Mouse (Mus musculus): ENCODE measurements around the gene Ccdc6. TPM values are rescaled to one million over a fixed set of nuclear protein-coding genes. Genes with fewer than 3 reads are reported as not detected.
A peak's percentile ranks its signal among the peaks of the same experiment; 100 is the strongest.

Gene Ccdc6
- 10 to 100 TPM; 69.5 to 75.2 TPM for total RNA-seq (2021)
- long read RNA-seq, experiment 1, partial matches to known transcripts: 4 of 22 reads
- long read RNA-seq, experiment 1, other reads (novel, unspliced or antisense): 18 of 22 reads
- long read RNA-seq, experiment 2, full-length matches to known transcripts: 1 of 17 reads
- long read RNA-seq, experiment 2, partial matches to known transcripts: 14 of 17 reads
- long read RNA-seq, experiment 2, other reads (novel, unspliced or antisense): 2 of 17 reads

GRCm38 (mm10) chr10:70096366-70097188, at the start of gene Ccdc6:
Gene Ccdc6, plus strand, starts transcription at chr10:70097121.
- DNase-seq: peak; percentile 90
- intact Hi-C loops (cut with DNase I; ENCODE audit: low total_unique reads): no loop called here

GRCm38 (mm10) chr10:70049771-70050170, 47.1 kb upstream of the Ccdc6 start:
- intact Hi-C loops (cut with DNase I; ENCODE audit: low total_unique reads): no loop called here
- DNase-seq: no peak

- intact Hi-C loops (cut with DNase I; ENCODE audit: low total_unique reads): no loop called here
- DNase-seq: no peak
Measured at GRCm38 (mm10) chr10:70055291-70055690, 41.6 kb upstream of the Ccdc6 start.

DNA sequence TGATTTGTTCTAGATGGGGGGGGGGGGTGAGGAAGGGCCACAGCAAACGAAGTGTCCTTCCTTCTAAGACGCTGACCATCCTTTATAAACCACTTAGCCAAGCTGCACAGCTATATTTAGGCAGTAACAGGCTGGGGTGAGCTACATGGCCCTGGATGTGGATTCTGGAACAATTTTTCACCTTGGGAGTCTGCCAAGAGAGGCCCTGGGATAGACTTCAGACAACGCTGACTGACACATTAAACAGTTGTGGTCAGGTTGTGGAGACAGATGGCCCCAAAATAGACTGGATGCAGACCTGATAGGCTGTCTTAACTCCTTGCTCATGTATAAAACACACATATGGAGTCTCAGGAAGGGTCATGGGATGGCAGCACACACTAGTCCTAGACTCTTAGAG, 39.9 kb upstream of the Ccdc6 start:
- intact Hi-C loops (cut with DNase I; ENCODE audit: low total_unique reads): no loop called here

DNA sequence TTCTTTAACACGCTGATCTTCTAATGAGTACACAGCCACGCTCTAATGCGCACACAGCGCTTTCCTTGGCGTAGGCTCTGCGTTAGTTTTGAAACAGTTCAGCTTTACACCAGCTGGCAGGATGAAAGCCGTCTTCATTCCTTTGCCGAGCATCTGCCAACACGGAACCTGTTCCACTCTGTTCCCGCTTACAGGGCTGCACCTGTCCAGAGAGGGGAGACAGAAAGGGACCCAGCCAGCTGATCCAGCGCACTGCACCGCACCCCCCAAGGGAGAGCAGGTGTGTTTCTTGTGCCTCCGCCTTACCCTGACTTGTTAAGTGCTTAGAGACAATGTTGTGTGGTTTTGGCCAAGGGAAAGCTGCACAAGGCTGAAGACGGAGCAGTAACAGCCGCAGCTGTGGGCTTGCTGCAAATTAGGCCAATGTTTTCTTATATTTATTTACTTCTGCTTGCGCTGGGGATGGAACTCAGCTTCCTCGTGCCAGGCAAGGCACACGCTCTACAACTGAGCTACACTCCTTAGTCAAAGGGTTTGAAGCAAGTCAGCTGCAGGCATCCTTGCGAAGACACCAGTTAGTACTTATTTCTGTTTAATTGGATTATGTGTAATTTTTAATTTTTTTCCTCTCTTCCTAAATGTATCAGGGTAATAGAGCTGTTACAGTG, 36.8 kb upstream of the Ccdc6 start:
- intact Hi-C loops (cut with DNase I; ENCODE audit: low total_unique reads): no loop called here
- DNase-seq: peak; percentile 67

More for the DNA sequence above, 39.9 kb upstream of the Ccdc6 start:
- peak; percentile 45 for DNase-seq

DNA sequence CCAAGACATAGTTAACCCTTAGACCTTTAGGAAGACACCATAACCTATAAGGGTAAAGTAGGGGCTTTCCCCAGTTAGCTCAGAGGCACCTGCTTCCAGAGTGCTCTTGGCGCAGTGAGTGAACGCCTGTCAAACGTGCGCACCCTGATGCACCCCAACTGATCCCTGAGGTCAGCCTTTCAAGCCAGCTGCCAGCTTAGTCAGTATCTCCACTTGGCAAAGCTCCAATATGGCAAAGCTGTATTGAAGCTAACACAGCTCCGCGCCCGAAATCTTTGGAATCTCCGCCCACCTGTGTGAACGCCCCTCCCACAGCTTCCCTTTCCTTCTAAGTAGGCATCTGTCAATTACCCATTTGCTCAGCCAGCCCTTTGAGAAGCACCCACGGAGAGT, 36.2 kb upstream of the Ccdc6 start:
- intact Hi-C loops (cut with DNase I; ENCODE audit: low total_unique reads): no loop called here
- no peak for DNase-seq

DNA sequence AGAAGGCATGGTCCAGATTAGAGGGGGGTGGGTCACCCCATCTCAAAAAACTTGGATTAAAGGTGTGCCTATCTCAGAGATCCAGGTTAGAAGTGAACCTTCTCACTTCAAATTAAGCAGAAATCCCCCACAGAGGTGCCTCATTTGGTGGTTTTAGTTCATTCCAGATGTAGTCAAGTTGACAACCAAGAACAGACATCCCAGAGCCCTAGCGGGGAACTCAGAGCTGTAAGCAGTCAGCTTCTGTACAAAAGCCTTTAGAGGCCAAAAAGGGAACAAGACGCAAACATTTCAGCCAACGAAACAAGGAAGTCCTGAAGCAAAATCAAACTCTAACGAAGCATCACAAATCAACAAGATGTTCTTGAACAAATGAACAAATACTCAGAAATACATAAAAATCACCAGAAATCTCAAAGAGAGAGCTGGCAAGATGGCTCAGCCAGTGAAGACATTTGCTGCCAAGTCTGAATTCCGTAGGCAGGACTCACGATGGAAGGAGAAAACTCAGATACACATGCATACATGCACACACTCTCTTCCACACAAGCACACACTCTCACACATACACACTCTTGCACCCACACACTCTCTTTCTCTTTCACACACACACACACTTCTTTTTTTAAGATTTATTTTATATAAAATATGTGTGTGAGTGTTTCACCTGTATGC, 32.9 kb upstream of the Ccdc6 start:
- intact Hi-C loops (cut with DNase I; ENCODE audit: low total_unique reads): no loop called here
- DNase-seq: no peak

DNA sequence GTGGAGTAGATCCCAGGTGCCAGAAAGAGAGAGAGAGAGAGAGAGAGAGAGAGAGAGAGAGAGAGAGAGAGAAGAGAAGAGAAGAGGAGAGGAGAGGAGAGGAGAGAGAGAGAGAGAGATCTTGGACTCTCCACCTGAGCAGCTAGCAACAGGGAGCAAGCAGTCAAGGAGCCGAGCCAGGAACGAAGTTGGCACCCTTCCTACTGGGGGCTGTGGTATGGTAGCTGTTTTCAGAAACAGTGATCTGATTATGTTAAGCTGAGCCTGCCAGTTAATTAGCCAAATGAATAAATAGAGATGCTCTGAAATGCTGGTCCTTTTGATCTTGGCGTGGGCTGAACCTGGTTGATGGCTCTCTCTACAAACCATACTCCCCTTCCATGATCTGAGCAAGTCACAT, 31.7 kb upstream of the Ccdc6 start:
- no peak for DNase-seq
- intact Hi-C loops (cut with DNase I; ENCODE audit: low total_unique reads): no loop called here

GRCm38 (mm10) chr10:70066497-70067168, 30.3 kb upstream of the Ccdc6 start:
- DNase-seq: no peak

GRCm38 (mm10) chr10:70067169-70068115, 29.5 kb upstream of the Ccdc6 start:
- intact Hi-C loops (cut with DNase I; ENCODE audit: low total_unique reads): no loop called here
- no peak for DNase-seq

More at GRCm38 (mm10) chr10:70066497-70067168, 30.3 kb upstream of the Ccdc6 start:
- intact Hi-C loops (cut with DNase I; ENCODE audit: low total_unique reads): no loop called here

- DNase-seq: no peak
- intact Hi-C loops (cut with DNase I; ENCODE audit: low total_unique reads): no loop called here
Measured at GRCm38 (mm10) chr10:70069321-70069720, 27.6 kb upstream of the Ccdc6 start.

GRCm38 (mm10) chr10:70071334-70071733, 25.6 kb upstream of the Ccdc6 start:
- DNase-seq: no peak
- intact Hi-C loops (cut with DNase I; ENCODE audit: low total_unique reads): no loop called here

- intact Hi-C loops (cut with DNase I; ENCODE audit: low total_unique reads): no loop called here
- no peak for DNase-seq
Measured at GRCm38 (mm10) chr10:70077452-70077851, 19.5 kb upstream of the Ccdc6 start.

DNA sequence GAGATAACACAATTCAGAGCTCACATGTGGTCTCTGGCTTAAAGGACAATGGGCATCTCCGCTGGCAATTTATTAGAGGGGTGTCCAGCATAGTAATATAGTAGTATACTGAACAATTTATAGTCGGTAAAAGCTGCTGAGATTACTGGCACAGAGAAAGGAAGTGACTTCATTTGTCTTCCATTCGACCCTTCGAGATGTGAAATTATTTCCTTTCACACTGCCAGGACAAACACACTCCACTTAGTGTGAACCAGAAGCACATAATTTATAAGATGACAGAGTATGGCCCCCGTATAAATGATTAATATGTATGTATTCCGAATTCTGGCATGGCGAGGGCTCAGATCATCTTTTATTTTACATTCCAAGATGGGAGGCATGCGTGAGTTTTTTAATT, 16.0 kb upstream of the Ccdc6 start:
- intact Hi-C loops (cut with DNase I; ENCODE audit: low total_unique reads): no loop called here
- no peak for DNase-seq

- intact Hi-C loops (cut with DNase I; ENCODE audit: low total_unique reads): no loop called here
- peak; percentile 34 for DNase-seq
Measured at GRCm38 (mm10) chr10:70081564-70082175, 15.3 kb upstream of the Ccdc6 start.

DNA sequence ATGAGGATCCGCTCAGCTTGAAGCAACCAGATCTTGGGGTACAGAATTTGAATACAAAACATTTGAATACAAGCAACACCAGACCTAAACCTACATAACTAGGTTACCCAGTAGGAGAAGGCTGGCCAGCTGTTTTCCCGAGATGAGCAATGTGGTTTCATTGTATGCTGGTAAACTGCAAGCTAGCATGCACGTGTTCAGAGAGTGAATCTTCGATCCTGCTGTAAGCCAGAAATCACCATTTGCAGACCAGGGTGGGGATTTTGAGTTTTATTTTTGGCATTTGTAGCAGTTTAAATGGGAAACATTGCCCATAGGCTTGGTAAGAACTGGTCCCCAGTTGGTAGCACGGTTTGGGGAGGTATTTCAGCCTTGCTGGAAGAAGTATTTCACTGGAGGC, 13.7 kb upstream of the Ccdc6 start:
- intact Hi-C loops (cut with DNase I; ENCODE audit: low total_unique reads): no loop called here
- no peak for DNase-seq

GRCm38 (mm10) chr10:70085256-70085961, 11.5 kb upstream of the Ccdc6 start:
- DNase-seq: peak; percentile 21
- intact Hi-C loops (cut with DNase I; ENCODE audit: low total_unique reads): no loop called here
